Mouse (Mus musculus) ES-Bruce4 (cell line): ENCODE results near the gene Klre1. TPM values are rescaled to one million over a fixed set of nuclear protein-coding genes. Genes with fewer than 3 reads are reported as not detected.

Experiments used
- H3K27ac ChIP-seq: 2 replicates; pipeline ENCODE4 v1.5.1; 2012; ENCODE audit warnings: low read length, inconsistent platforms; ENCODE audit not compliant: insufficient read depth
- H3K27me3 ChIP-seq: 2 replicates; pipeline ENCODE4 v1.6.1; 2012; ENCODE audit warnings: mild to moderate bottlenecking, low read length, inconsistent platforms; ENCODE audit not compliant: control insufficient read depth, poor library complexity, insufficient read depth, severe bottlenecking
- H3K36me3 ChIP-seq: 2 replicates; pipeline ENCODE4 v1.6.1; 2012; ENCODE audit warnings: inconsistent platforms, mild to moderate bottlenecking, low read length, moderate library complexity; ENCODE audit not compliant: control insufficient read depth, poor library complexity, insufficient read depth, severe bottlenecking
- H3K4me1 ChIP-seq: one replicate; pipeline ENCODE4 v1.8.1; 2011; ENCODE audit warnings: low read length; ENCODE audit not compliant: control insufficient read depth, insufficient read depth
- H3K4me3 ChIP-seq: 2 replicates; pipeline ENCODE4 v1.5.1; 2011; ENCODE audit warnings: low read depth, mild to moderate bottlenecking, low read length
- H3K9ac ChIP-seq: 2 replicates; pipeline ENCODE4 v1.6.1; 2012; ENCODE audit warnings: low read depth, mild to moderate bottlenecking, inconsistent platforms; ENCODE audit not compliant: poor library complexity, severe bottlenecking
- H3K9me3 ChIP-seq: replicated peaks from 2 replicates; pipeline ENCODE4 v1.6.1; 2012; ENCODE audit warnings: mild to moderate bottlenecking, low read length, inconsistent platforms; ENCODE audit not compliant: control insufficient read depth, poor library complexity, insufficient read depth, severe bottlenecking
- CTCF ChIP-seq: IDR thresholded peaks from one replicate; pipeline ENCODE4 v1.8.1; 2011; ENCODE audit warnings: low read depth, low read length
- EP300 ChIP-seq: IDR thresholded peaks from 2 replicates; pipeline ENCODE4 v1.6.1; 2011; ENCODE audit warnings: low read depth, low read length; ENCODE audit not compliant: insufficient read depth
- POLR2A ChIP-seq: IDR thresholded peaks from one replicate; pipeline ENCODE4 v1.8.1; 2011; ENCODE audit warnings: low read length; ENCODE audit not compliant: insufficient read depth
- polyA plus RNA-seq: library from polyadenylated mRNA; stranded (reverse); fragments of >200 nt; gene quantifications from 2 replicates; pipeline ENCODE4 v1.2.4, GENCODE M21; 2011; ENCODE audit warnings: low read depth; ENCODE audit not compliant: missing spikeins, insufficient read depth, insufficient read length

Gene Klre1
- polyA plus RNA-seq, 1 experiment: not detected

DNA sequence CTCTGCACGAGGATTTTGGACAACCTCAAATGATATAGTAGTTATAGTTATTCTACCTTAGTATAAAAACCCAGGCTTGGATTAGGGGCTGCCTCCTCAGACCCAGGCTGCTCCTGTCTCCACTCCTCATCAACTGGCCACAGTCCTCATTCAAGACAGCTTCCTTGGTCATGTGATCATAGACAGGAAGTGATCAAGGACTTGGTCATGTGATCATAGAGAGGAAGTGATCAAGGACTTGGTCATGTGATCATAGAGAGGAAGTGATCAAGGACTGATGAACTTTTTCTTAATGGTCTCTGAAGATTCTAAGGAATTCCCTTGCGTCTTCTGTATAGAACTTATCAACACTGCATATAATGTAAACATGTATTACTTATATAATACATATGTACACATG, 30.4 kb upstream of the Klre1 start:
- no peak for TF ChIP-seq CTCF
- TF ChIP-seq POLR2A: no peak
- no peak for TF ChIP-seq EP300
- no peaks in the 10 kb centered on the region for H3K27me3 ChIP-seq
- H3K4me1 ChIP-seq: no peaks in the 10 kb centered on the region
- H3K9me3 ChIP-seq: no peaks in the 10 kb centered on the region
- H3K9ac ChIP-seq: no peak overlapping the region
- H3K27ac ChIP-seq: no peak overlapping the region
- H3K4me3 ChIP-seq: no peak overlapping the region
- no peaks in the 10 kb centered on the region for H3K36me3 ChIP-seq

DNA sequence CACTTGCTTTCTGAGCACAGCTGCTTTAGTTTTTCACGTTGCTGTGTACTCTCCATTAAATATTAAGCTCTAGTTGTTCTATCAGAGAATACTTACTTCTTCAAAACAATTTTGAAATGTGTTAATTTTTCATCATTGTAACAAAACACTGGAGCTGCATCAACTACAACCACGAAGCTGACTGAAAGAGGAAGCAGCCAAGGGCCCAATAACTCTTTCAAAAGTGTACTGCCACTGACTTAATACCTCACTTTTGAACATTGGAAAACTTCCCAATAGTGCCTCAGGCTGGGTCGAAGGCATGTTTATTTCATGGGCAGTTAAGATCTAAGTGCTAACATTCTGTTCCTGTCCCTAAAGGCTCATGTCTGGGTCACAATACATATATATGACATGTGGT, 29.7 kb upstream of the Klre1 start:
- Histone ChIP-seq H3K27ac (no peak overlapping the region), H3K4me3 (no peak overlapping the region), H3K4me1 (no peaks in the 10 kb centered on the region), H3K9me3 (no peaks in the 10 kb centered on the region), H3K36me3 (no peaks in the 10 kb centered on the region), H3K27me3 (no peaks in the 10 kb centered on the region), H3K9ac (no peak overlapping the region)
- no peak for TF ChIP-seq CTCF
- TF ChIP-seq EP300: no peak
- TF ChIP-seq POLR2A: no peak

DNA sequence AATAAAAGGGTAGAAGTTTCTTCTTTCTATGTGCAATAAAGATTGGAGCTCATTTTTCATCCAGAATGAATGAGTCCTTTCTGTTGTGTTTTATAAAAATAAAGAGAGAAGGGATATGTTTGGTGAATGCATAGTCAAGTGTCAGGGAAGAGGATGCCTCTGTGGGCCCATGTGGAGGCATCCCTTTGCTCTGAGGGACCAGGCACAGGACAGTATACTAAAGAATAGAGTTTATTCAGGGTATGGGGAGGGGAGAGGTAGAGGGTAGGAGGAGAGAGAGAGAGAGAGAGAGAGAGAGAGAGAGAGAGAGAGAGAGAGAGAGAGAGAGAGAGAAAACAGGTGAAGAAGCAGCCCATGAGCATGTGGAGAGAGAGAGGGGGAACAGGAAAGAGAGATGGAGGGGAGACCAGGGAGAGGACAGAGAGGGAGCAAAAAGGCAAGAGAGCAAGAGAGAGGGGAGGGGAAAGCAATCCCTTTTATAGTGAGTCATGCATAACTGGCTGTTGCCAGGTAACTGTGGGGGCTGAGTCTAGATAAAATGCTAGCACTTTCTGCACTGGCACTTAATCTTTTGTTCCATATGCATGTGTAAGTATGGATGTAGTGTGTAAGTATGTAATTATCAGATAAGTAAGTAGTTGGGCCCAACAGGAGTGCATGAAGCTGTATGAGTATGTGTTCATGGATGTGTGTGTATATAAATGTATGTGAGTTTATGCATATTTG, 20.2 kb upstream of the Klre1 start:
- H3K27ac ChIP-seq: no peak overlapping the region
- no peaks in the 10 kb centered on the region for H3K4me1 ChIP-seq
- H3K36me3 ChIP-seq: no peaks in the 10 kb centered on the region
- no peaks in the 10 kb centered on the region for H3K9me3 ChIP-seq
- no peak overlapping the region for H3K9ac ChIP-seq
- no peaks in the 10 kb centered on the region for H3K27me3 ChIP-seq
- no peak for TF ChIP-seq POLR2A
- no peak for TF ChIP-seq EP300
- no peak for TF ChIP-seq CTCF
- H3K4me3 ChIP-seq: no peak overlapping the region

DNA sequence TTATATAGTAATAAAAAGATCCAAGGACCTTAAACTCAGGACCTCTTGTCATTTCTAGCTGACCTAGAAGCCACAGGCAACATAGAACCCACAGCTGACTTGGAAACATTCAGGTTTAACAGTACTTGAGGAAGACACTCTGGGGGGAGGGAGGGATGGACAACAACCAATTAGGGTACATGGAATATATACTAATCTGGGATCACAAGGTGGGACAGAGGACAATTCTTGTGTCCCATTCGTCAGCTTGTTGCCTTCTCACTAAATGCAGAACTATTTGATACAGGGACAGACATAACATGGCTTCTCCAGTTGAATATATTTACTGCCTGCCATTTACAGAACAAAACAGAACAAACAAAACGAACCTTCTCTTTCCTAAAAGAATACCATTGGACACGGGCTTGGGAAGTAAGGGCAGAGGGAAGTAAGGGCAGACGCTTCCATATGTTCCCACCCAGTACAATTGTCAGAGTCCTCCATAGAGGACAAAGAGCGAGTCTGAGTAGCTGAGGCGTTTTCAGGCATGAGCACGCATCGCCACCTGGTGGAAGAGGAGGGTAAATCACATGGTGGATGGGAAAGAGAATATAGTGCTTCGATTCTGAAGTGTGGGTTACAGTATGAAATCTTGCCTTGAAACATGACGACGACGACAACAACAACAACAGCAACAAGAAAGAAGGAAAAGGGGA, 18.6 kb upstream of the Klre1 start:
- Histone ChIP-seq H3K36me3 (no peaks in the 10 kb centered on the region), H3K9me3 (no peaks in the 10 kb centered on the region), H3K9ac (no peak overlapping the region), H3K4me1 (no peaks in the 10 kb centered on the region), H3K4me3 (no peak overlapping the region), H3K27ac (no peak overlapping the region), H3K27me3 (no peaks in the 10 kb centered on the region)
- TF ChIP-seq POLR2A: no peak
- peak; percentile 76 for TF ChIP-seq CTCF
- no peak for TF ChIP-seq EP300

DNA sequence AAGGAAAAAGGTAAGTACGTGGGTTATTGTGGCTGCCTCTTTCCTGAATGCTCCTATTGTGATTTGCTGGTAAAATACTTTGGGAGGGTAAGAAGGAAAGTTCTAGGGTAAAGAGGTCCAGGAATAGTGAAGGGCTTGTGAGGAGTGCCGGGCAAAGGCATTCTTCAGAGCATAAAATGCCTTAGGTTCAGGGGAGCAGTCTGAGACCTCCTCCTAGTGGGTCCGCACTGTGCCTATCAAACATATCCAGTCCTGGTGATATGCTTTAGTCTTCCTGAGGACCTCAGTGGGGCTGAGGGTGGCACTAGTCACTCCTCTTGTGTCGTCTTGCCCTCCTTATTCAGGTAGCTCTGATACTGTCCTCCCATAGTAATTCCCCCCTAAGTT, 18.1 kb upstream of the Klre1 start:
- Histone ChIP-seq H3K9ac (no peak overlapping the region), H3K27me3 (no peaks in the 10 kb centered on the region), H3K36me3 (no peaks in the 10 kb centered on the region), H3K4me1 (no peaks in the 10 kb centered on the region), H3K4me3 (no peak overlapping the region), H3K9me3 (no peaks in the 10 kb centered on the region), H3K27ac (no peak overlapping the region)
- TF ChIP-seq CTCF (no peak), POLR2A (no peak), EP300 (no peak)

DNA sequence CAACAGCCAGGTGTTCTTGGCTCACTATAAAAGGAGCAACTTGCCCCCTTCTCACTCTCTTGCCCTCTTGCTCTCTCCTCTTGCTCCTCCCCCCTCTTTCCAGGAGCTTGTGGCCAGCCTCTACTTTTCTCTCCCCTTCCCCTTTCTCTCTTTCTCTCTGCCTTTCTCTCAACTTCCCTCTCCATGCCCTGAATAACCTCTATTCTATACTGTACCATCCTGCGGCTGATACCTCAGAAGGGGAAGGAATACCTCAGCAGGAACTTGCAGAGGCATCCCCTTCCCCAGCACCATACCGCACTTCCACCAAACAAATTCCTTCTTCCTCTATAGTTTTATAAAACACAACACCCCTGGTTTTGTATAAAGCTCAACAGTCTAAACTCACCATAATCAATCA, 12.4 kb upstream of the Klre1 start:
- H3K27me3 ChIP-seq: no peaks in the 10 kb centered on the region; the same call in 1 of the 2 replicates
- no peak overlapping the region for H3K27ac ChIP-seq
- no peaks in the 10 kb centered on the region for H3K36me3 ChIP-seq
- no peak for TF ChIP-seq EP300
- TF ChIP-seq POLR2A: no peak
- no peak for TF ChIP-seq CTCF
- H3K9me3 ChIP-seq: no peaks in the 10 kb centered on the region
- no peak overlapping the region for H3K9ac ChIP-seq
- no peaks in the 10 kb centered on the region for H3K4me1 ChIP-seq
- no peak overlapping the region for H3K4me3 ChIP-seq
